21 mouse cellular contexts compared by ENCODE assay signal in the genomic region with DNA sequence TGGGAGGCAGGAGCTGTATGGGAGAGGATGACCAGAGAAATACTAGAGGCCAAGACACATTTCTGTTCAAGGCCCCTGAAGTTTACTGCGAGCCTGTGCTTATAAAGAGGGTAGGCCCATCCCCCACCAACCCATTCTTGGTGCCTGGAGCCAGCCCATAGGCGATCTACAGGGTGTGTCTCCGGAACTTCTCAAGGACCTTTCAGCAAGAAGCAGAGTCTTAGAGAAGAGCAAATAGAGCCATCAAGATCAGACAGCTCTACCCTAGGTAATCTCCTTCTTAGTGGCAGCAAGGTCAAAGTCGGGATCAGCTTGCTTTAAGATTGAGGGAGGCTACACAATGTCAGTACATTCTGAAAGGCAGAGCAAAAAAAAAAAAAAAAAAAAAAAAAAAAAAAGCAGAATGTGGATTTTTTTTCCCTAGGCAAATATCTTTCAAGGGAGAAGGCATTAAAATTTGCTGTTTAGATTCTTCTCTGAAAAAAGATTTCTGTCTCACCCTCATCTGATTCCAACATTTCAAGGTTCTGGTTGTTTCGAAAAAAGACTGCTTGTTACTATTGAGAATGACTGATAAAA. TPM values are rescaled to one million over a fixed set of nuclear protein-coding genes. Genes with fewer than 3 reads are reported as not detected.
"Had no signal": no experiment of that assay in that cellular context is flagged by ENCODE, and none has a peak within 500 bp of the region (broad histone marks: within the 10 kb centered on the region; RNA-seq: fewer than 3 reads in every experiment).

No protein-coding gene starts in this region.

- DNase-seq: lung, adult 18-20 months; lung, postnatal 10 days; lung, postnatal 4 days; retina, postnatal 1 day; right cerebral cortex, adult 18-20 months; right cerebral cortex, postnatal 25 days; right cerebral cortex, postnatal 4 days; thymus, adult 2 months; thymus, postnatal 25 days; thymus, postnatal 4 days had no signal

- H3K9me3 ChIP-seq: midbrain, embryonic 10.5 days; midbrain, embryonic 12.5 days; neural tube, embryonic 13.5 days; neural tube, embryonic 15.5 days; stomach, embryonic 15.5 days had no signal

- H3K27me3 ChIP-seq: midbrain, embryonic 12.5 days; neural tube, embryonic 13.5 days; neural tube, embryonic 15.5 days; stomach, embryonic 15.5 days had no signal

- H3K27ac ChIP-seq: midbrain, embryonic 10.5 days; midbrain, embryonic 12.5 days; neural tube, embryonic 13.5 days; neural tube, embryonic 15.5 days; stomach, embryonic 15.5 days; stomach, postnatal 0 days had no signal

- H3K36me3 ChIP-seq: midbrain, embryonic 10.5 days; midbrain, embryonic 12.5 days; neural tube, embryonic 13.5 days; neural tube, embryonic 15.5 days; stomach, embryonic 15.5 days had no signal

- H3K4me3 ChIP-seq: midbrain, embryonic 10.5 days; midbrain, embryonic 12.5 days; myocyte; neural tube, embryonic 13.5 days; neural tube, embryonic 15.5 days; stomach, embryonic 15.5 days had no signal

- H3K9ac ChIP-seq: lung, embryonic 14.5 days; midbrain, embryonic 12.5 days; neural tube, embryonic 13.5 days; neural tube, embryonic 15.5 days; stomach, embryonic 15.5 days had no signal

- H3K4me1 ChIP-seq: midbrain, embryonic 12.5 days; neural tube, embryonic 13.5 days; neural tube, embryonic 15.5 days; stomach, embryonic 15.5 days had no signal

RNA-seq across cellular contexts. Expression of gene A830018L16Rik, which starts 53.2 kb away (rescaled TPM):
- total RNA-seq: megakaryocyte, adult 5-6 weeks; megakaryocyte-erythroid progenitor cell, adult 5-6 weeks had no signal
- polyA plus RNA-seq: myocyte; small intestine, adult 2 months had no signal
